Mouse (Mus musculus) kidney, adult 11 months (tissue): Measurements from ENCODE around the gene Chil1.

Source experiments
- DNase-seq: peaks from one replicate; pipeline ENCODE4 v3.0.0; 2022

Chil1 gene

GRCm38 (mm10) chr1:134206085-134206484, 24.1 kb downstream of the Chil1 start:
- no peak for DNase-seq

DNA sequence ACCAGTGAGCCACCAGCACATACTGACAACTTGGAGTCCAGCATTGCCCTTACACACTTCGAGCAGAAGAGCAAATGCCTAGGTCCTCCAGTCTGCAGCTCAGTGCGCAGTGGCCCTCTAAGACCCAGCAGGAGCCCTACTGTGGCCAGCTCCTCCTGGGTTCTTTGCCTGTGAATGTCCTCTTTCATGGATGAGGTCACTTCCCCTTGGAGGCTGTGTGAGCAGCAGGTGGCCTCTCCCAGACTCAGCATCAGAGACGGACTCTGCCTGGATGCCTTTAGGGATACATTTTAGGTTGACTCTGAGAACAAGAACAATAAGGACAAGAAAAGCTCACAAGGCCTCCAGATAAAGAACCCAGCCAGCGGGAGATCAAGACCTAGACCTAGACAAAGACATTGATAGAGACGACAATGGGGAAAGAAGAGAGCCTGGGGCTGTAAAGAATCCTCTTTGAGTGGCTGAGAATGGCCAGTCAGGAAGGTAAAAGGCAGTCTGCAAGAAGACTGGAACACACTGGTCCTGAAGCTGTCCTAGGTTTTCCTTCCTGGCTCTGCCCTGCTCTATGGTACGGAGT, 28.3 kb downstream of the Chil1 start:
- no peak for DNase-seq

DNA sequence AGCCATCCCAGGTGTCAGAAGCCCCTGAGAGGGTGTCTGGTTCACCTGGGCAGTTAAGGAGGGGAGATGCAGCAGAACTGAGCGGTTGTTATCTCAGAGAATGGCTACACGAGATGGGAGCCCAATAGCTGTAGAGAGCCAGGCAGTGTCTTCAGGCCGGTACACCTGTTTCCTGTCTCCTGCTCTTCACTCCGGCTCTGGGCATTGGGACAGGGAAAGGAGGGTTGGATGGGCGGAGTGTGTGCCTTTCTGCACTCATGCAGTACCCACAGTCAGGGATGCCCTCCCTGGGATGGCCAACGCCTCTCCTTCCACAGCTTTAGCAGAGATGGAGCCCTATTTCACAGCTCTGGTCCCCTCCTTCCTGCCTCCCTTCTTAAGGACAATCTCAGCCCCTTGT, 29.1 kb downstream of the Chil1 start:
- DNase-seq: no peak

GRCm38 (mm10) chr1:134211631-134212030, 29.7 kb downstream of the Chil1 start:
- DNase-seq: no peak

DNA sequence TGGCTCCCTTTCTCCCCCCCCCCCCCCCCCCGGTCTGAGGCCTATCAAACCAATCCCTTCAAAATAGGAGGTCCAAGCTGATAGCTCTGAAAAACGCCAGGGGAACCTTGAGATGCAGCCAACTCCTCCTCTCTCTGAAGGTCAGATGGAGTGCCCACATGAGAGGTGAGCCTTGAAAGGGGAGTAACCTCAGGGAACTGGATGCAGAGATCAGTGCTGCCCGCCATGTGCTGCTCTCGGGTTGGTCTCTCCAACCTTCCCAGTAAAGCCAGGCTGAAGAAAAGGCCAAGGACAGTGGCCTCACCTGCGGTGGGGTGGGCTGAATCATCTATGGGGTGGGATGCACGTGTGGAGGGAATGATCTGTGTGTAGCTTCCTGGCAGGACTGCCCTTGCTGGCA, 30.4 kb downstream of the Chil1 start:
- no peak for DNase-seq

DNA sequence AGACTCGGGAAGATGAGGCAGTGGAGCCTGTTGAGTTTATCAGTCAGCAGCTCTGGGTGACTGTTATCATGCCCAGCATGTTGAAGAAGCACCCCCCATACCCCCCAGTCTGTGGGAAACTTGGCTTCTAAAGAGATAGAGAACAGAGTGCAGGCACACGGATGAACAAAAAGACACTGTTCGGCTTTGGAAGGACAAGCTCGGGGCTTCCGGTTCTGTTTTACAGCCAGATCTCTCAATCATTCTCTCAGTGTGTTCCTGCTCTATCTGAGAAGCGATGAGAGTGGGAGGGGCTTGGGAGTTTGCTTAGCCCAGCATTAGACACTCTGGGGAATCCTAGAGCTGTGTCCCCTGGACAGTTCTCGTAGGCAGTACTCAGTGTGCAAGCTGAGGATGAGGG, 31.4 kb downstream of the Chil1 start:
- DNase-seq: no peak

- DNase-seq: peak; percentile 31
Measured at GRCm38 (mm10) chr1:134215059-134215458, 33.1 kb downstream of the Chil1 start.

DNA sequence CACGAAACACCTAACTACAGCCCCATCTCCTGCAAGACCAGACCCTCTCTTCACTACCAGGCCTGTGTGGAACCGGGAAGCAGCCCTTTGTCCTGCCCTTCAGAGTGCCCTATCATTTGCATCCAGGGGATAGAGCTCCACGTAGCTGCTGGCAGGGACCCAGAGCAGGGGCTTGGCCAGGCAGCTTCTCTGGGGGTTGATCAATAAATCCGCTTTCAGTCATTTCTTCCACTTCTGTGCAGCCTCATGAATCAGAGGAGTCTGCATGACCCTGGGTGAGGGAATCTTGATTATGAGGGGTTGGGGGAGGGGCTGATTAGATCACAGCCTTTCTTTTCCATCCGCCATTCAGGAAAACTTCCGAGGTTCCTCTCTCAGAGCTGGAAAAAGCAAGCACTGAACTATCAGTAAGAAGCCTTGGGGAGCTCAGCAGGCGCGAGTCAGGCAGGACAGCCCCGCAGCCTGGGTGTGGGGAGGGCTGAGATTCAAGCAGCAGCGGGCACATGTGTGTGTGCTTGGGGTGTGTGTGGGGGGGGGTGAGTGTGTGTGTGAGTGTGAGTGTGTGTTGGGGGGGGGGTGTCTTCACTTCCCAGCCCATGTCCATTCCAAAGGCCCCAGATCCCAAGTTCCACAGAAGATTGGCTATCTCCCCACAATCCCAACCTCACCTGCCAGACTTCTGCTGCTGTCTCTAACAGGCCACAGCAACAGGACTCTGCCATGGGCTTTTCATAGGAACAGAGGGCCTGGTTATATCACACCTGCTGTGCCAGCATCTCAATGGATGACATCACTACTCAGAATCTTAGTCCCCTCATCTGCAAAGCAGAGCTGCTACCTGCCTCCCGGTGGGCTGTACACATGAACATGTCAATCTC, 34.0 kb downstream of the Chil1 start:
- DNase-seq: no peak

- DNase-seq: no peak
Measured at GRCm38 (mm10) chr1:134216629-134216971, 34.6 kb downstream of the Chil1 start.

GRCm38 (mm10) chr1:134217028-134217481, 35.1 kb downstream of the Chil1 start:
- DNase-seq: peak; percentile 55

DNA sequence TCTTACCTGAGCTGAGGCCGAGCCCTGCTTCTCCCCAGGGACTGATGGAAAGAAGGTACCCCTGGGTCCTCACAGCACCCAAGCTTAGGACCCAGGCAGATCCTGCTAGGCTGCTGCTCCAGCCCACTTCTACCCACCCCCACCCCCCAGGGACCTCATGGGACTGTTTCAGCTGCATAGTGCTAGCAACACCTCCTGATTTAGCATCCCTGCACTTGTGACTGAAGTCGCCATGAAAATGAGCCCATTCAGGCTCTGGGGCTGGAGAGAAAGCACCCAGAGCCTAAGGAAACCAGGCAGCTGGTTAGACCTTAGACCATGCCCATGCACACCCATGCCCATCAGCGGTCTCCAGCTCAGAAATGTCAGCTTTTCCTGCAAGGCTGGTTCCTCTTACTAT, 36.0 kb downstream of the Chil1 start:
- DNase-seq: no peak

DNA sequence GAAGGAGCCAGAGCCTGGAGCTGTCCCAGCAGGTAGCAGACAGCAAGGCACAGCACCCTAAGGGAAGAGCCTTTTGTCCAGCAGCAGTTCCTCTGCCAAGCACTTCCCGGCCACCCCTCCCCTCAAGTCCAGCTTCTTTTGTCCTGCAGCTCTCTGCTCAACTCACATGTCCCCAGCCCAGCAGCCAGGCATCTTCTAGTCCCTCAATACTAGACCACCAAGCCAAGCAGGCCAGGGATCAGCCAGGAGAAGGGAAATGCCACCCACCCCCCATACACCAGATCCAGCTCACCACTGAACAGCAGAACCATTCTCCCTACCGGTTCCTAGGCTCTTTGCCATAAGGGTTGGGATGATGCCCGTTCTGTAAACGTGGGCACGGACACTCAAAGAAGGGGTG, 37.6 kb downstream of the Chil1 start:
- no peak for DNase-seq

DNA sequence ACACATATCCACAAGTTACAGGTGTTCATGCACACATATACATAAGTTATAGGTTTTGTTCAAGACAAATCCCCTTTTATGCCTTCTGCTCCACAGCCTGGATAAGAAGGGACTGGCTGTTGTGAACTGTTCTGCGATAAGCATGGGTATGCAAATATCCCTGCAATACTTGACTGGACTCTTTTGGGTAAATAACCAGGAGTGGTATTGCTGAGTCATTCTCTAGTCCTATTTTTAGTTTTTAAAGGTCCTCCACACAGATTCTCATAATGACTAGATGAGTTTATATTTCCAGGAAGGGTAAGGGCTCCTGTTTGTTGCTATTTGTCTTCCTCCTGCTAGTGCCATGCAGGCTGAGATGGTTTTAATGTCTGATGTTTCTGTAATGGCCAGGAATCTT, 39.2 kb downstream of the Chil1 start:
- DNase-seq: no peak

- peak; percentile 73 for DNase-seq
Measured at GRCm38 (mm10) chr1:134222122-134223055, 40.4 kb downstream of the Chil1 start.

GRCm38 (mm10) chr1:134224649-134225227, 42.8 kb downstream of the Chil1 start:
- DNase-seq: no peak

DNA sequence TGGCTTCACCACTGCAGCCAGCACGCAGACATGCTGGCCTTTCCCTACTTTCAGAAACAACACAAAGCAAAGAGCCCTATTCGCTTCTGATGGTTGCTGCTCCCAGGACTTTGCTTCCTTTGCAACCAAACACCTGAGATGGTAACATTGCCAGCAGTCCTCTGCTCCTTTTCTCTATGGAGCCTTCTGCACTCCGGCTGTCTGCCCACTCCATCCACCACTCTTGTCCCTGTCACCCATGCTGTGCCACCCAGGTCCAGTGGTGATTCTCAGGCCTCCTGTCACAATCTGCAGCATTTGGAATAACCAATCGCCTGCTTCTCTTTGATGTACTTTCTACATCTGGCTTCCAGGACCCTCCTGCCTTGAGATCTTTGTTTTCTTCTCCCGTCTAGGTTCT, 43.4 kb downstream of the Chil1 start:
- DNase-seq: no peak

DNA sequence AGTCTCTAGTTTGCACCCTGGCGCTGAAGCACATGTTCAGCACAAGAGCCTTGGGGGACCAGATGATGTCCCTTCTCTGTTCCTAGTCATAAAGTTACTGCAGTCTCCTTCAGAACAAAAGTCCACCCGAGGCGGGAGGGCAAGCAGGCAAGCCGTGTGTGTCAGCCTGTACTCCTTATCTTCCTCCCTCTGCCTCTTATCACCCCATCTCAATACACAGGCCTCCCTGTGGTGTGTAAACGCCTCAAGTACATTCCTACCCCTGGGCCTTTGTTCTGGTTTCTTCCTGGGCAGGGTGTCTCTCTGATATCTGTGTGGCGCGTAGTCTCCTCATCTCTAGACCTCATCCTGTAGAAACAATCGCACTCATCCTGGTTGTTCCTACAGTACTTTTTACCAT, 44.8 kb downstream of the Chil1 start:
- no peak for DNase-seq

GRCm38 (mm10) chr1:134229806-134230575, 48.0 kb downstream of the Chil1 start:
- no peak for DNase-seq

- no peak for DNase-seq
Measured at GRCm38 (mm10) chr1:134230638-134231228, 48.8 kb downstream of the Chil1 start.

GRCm38 (mm10) chr1:134231270-134231669, 49.3 kb downstream of the Chil1 start:
- no peak for DNase-seq

- DNase-seq: no peak
Measured at GRCm38 (mm10) chr1:134231681-134232080, 49.7 kb downstream of the Chil1 start.

- DNase-seq: no peak
Measured at GRCm38 (mm10) chr1:134232326-134232725, 50.4 kb downstream of the Chil1 start.
